Mouse (Mus musculus): ENCODE data around the gene Hist1h2bg. TPM values are rescaled to one million over a fixed set of nuclear protein-coding genes. Genes with fewer than 3 reads are reported as not detected.
"Not testable (repeated sequence)": the region's sequence is repeated elsewhere in the genome, so short reads cannot be mapped to it uniquely, and the experiment has no call there.

Gene Hist1h2bg
- total RNA-seq, 1 experiment from 2014 or later, result 130 TPM

GRCm38 (mm10) chr13:23584331-23584730 is 13.1 kb downstream of the Hist1h2bg start:
- no peak for DNase-seq

GRCm38 (mm10) chr13:23585029-23585441 is 13.8 kb downstream of the Hist1h2bg start:
- peak; percentile 64 for DNase-seq

- DNase-seq, result peak; percentile 43
Measured at GRCm38 (mm10) chr13:23585442-23586098, 14.4 kb downstream of the Hist1h2bg start.

DNA sequence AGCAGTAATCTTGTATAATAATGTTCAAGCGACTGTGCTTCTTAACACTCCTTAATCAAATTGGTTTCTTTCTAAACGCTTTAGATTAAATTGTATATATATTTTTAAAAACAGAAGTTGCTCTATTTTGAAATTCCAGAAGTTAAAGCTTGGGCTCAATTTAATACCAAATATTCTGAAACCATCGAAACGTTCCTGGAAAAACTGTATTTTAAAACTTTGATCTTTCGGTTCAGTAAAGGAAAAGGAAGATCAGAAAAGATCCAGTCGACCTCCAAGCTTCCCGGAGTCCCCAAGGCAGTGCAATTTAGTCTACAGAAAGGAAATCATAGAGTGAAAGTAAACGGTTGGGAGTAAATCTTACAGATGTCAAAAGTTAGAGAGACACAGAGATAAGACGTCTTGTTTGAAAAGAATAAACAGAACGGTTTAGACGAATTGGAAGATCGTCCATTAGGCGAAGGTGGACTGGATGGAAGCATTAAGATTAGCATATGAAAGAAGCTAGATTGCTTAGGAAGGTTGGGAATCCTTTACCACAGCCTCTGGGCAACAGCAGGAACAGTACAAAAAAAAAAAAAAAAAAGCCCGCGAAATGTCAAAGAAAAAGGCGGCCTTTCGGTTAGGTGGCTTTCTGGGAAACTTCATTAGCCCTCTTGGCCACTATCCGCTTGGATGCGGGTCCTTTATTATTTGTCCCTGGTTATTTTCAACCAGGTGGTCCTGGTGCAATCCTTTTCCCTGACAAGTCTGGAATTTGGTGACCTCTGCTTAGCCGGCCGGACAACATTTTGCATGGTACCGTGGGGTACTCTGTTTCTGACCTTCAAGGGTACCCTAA is 15.1 kb downstream of the Hist1h2bg start:
- no peak for DNase-seq

DNA sequence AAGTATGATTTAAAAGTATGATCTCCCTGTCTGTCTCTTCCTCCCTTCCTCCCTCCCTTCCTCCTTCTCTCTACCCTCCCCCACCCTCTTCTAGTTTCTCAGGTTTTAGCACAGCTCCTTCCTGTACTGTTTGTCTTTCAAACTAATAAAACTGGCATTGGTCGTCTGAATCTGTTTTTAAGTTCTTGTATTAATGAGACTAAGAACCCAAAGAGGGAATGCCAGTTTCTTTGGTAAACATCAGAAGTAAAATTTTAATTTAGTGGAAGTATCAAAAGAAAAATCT is 15.7 kb downstream of the Hist1h2bg start:
- no peak for DNase-seq

DNA sequence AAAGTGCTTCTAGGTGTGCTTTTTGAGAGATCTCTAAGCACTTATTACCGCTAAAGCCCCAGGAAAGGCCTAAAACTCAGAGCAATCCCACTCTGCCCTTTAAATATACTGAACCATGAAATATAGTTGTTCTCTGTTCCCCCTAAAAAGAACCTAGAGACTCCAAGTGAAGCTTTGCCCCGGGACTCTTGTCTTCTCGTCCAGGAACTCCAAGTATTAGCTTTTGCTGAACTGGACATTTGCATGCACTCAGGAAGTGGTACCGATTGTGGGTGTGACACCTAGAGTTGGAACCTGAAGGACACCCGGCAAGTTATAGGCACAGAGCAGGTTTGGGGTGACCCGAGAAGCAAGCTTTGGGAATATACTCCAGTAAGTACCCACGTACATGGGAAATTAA is 20.0 kb downstream of the Hist1h2bg start:
- DNase-seq, result no peak

- not testable (repeated sequence) for DNase-seq
Measured at GRCm38 (mm10) chr13:23591886-23592285, 20.7 kb downstream of the Hist1h2bg start.

DNA sequence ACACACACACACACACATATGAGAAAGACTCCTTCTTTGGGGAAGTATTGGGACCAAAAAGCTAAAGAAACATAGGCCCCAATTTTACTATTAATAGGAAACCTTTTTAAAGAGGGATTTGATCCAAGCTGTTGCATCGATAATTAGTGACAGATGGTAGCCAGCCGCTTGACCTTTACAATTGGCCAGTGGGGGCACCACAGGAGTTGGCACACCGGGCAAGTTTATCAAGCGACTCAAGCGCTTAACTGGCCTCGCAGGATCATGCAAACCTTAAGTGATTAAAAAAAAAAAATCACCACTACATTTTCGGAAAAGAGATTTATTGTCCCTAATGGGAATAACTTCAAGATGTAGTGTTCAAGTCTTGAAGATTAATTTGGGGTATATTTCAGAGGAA is 21.4 kb downstream of the Hist1h2bg start:
- DNase-seq, result no peak

DNA sequence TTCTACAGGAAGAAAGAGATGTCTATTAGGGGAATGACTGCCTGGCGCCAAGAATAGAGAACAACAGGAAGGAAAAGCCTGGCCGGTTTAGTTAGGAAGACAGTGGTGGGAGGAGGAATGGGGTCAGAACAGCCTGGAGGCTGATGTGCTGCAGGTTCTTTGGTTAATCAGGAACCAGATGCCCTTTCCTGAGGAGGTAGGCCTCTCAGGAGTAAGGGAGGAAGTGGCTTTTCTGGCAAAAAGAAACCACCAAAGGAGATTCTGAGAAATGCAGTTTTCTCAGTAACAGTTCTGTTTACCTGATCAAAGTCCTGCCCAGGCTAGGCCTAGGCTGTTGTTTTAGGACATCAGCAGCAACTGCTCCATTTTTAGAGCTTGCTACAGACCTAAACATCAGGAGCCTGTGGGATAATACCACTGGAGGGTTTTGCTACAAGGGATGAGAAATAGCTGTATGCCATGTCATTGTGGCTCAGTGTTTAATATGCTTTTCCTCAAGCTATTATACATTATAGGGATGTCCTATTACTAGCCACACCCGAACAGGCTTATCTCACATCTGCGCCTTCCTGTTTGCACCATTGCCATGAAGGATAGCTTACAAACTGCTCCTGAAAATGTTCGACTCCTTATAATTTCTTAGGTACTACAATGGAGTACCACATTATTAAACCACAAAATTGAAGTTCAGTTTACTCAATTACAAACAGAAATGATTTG is 22.0 kb downstream of the Hist1h2bg start:
- DNase-seq, result no peak

GRCm38 (mm10) chr13:23595185-23595584 is 24.0 kb downstream of the Hist1h2bg start:
- DNase-seq, result no peak

GRCm38 (mm10) chr13:23595622-23596372 is 24.6 kb downstream of the Hist1h2bg start:
- no peak for DNase-seq

GRCm38 (mm10) chr13:23597957-23598356 is 26.8 kb downstream of the Hist1h2bg start:
- DNase-seq, result peak; percentile 80

- no peak for DNase-seq
Measured at GRCm38 (mm10) chr13:23603182-23603699, 32.0 kb downstream of the Hist1h2bg start.

DNA sequence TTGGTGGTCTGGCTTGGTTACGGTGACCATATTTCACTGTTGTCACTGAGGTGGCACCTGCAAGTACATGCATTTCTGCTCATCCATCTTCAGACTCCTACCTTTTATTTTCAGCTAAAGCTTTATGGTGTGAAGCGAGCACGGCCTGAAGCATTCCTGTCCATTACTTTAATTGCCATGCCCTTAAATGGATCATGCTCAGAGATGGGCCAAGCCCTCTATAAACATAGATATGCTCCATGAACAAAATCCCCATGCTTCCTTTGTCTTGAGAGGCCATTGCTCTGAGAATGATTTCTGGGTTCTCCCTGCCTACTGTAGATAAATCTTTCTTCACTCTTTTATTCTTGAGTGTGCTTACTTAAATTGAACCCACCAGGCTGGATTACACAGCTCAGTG is 33.3 kb downstream of the Hist1h2bg start:
- no peak for DNase-seq

DNA sequence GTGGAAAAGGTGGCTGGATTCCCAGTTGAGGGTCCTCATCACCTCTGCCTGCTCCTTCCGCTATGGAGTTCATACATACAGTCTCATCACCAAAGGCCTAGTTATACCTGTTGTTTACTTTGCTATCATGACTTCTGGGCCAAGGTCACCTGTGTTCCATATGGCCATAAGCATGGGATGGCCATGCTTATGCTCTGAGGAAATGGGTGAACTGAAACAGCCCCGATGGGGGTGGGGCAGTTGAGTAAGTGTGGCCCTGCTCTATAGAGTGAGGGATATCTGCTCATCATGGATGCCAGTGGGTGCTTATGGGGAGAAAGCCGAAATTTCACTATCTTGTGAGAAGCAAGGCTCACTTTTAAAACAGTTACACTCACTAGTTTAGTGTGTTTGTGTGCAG is 33.9 kb downstream of the Hist1h2bg start:
- DNase-seq, result no peak

GRCm38 (mm10) chr13:23609209-23609608 is 38.0 kb downstream of the Hist1h2bg start:
- no peak for DNase-seq

GRCm38 (mm10) chr13:23609844-23610243 is 38.6 kb downstream of the Hist1h2bg start:
- DNase-seq, result no peak

- DNase-seq, result no peak
Measured at GRCm38 (mm10) chr13:23610393-23610792, 39.2 kb downstream of the Hist1h2bg start.

DNA sequence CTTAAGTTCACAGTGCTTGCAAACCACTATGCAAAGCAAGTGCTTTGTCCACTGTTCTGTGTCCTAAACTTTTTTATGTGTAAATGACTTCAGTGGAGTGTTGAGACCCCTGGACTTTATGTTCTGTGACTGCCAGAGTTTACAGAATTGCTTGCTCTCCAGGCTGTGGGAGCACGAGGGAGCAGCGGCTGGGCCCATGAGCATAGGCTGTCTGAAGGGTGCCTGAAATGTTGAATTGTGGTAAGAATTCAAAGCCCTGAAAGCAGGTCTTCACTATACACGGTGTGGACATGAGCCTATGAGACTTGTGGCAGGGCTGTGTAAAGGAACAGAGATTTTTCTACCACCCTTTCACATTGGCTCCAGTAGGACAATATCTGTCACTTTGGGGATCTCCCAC is 40.4 kb downstream of the Hist1h2bg start:
- no peak for DNase-seq

DNA sequence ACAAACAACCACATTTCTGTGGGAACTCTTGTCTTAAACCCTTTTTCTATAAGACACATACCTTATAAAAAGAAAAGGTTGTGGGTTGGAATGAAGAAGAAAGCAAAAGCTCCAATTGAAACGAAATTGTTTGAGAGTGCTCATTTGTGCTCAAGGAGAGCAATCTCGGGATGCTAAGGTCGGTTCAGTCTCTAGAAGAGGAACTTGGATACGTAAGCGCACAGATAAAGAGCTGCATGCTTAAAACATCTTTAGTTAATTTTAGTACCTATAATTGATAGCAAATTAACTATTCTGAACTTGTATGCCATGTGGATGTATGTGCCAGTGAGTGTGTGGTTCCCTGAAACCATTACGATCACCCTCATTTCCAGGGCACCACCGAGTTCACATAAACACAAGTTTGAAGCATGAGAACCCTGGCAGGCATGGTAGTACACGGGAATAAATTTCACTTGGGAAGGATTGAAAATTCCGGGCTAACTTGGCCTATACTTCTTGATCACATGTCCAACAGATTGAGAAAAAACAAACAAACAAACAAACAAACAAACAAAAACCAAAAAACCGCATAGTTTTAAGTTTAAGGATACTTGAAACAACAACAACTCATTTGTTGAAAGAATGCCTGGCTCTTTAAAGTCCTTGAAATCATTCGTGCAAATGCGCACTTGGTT is 49.0 kb downstream of the Hist1h2bg start:
- no peak for DNase-seq

DNA sequence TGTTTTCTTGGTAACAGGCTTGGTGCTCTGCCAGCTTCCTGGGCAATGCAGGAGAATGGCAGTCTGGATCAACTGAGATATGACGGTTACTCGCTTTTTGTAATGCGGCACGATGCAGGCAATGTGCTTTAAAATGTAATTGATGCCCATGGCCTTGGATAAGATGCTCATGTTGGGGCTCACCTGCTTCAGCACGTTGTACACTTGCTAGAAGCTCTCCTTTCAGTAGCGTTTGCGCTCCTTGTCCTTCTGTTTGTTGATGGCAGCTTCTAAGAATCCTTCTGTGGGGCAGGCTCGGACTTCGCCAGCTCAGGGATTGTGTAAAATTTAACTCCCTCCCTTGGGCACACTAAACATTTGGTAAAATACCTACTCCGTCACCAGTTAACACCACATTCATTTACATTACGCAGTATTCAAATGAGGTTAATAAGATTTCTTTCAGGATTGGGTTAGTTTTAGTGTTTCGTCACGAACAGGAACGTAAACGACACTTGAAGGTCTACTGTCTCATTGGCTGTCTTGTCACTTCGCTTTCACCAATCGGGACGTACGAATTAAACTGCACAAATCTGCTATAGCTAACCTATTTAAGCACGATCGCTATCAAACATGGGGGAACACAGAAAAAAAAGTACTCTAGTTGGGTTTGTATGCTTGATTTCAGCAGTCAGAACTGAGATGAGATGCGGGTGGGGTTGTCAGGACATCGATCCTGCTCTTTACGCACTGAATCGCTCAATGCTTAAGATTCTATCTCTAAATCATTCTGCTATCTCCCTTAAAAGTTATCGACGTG is 49.7 kb downstream of the Hist1h2bg start, which contains the start of gene Hist1h2be:
Gene Hist1h2be, minus strand, starts transcription at position 392 of the 799 bp plus-strand sequence.
- DNase-seq, result peak; percentile 67

All from adrenal gland, postnatal 25 days (tissue).